Mouse (Mus musculus) ovary, postnatal 36 days (tissue): Measurements from ENCODE around the gene Psg23.
"Not testable (repeated sequence)": the region's sequence is repeated elsewhere in the genome, so short reads cannot be mapped to it uniquely, and the experiment has no call there.

Source experiments
- DNase-seq: peaks from one replicate; pipeline ENCODE4 v3.0.0; 2022; ENCODE audit warnings: low spot score, mixed read lengths

The Psg23 gene

GRCm38 (mm10) chr7:18616401-18616800 is at the start of gene Psg23:
Gene Psg23, minus strand, starts transcription at chr7:18616501.
- DNase-seq = not testable (repeated sequence)

- not testable (repeated sequence) for DNase-seq
Measured at GRCm38 (mm10) chr7:18656625-18657024, 40.3 kb upstream of the Psg23 start, which contains the start of gene Psg21. Gene Psg21, minus strand, starts transcription at chr7:18656725.

GRCm38 (mm10) chr7:18626921-18627320 is 10.6 kb upstream of the Psg23 start:
- not testable (repeated sequence) for DNase-seq

GRCm38 (mm10) chr7:18567205-18567604 is 49.1 kb downstream of the Psg23 start, which contains the start of gene Psg27:
Gene Psg27, minus strand, starts transcription at chr7:18567305.
- no peak for DNase-seq

GRCm38 (mm10) chr7:18559850-18560249 is 56.5 kb downstream of the Psg23 start:
- DNase-seq = no peak
